Mouse (Mus musculus) cerebellum, adult 11 months (tissue): ENCODE results near the gene Thtpa.
A peak's percentile ranks its signal among the peaks of the same experiment; 100 is the strongest.

ENCODE experiments used
- DNase-seq: peaks from one replicate; pipeline ENCODE4 v3.0.0; 2022

Gene Thtpa

DNA sequence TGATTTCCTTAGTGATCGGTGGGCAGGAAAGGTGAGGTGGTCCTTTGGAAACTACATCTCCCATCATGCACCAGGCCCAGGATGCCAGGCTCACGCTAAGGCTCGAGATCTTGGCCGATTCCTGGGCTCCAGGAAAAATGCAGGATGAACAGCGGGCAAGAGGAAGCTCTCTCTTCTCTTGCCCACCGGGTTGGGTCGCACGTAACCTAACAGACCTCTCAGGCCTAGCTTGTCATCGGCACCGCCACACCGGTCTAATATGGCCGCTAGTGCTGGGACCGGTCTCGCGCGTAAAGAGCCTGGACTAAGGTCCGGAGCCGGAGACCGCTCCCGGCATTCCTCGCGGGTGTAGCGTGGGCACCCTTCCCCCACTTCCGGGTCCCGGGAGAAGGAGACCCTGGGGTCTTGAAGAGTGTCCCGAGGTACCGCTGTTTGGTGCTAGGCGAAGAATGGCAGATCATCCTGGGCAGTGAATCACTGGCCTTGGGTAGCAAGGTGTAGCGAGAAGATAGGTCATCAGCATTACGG, at the start of gene Thtpa:
TSS of gene Thtpa (plus strand) at position 81 of the 528 bp plus-strand sequence.
- DNase-seq, result peak; percentile 78

DNA sequence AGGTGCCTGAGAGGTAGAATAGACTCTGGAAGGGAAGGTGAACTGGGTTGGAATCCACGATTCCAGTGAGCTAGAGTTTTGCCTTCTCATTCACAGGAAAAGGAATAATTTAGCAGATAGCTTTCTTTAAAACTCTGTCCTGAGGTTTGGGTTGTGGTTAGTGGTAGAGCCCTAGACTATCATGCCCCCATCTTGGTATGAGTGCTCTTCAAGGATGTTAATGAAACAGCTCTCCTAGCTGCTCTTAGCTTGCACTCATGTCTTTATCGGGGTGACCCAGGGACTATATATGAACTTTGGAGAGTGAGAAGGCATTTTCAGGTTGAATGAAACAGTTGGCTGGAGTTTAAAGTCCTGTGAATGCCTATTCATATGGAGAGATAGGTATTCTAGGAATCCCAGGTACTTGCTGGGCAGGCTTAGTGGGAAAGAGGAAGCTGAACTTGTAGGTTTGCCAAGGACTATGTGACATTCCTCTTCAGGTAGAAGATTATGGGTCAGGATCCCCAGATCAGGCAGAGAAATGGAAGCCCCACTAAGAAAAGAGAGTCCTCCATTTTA, 46.5 kb upstream of the Thtpa start:
- no peak for DNase-seq

DNA sequence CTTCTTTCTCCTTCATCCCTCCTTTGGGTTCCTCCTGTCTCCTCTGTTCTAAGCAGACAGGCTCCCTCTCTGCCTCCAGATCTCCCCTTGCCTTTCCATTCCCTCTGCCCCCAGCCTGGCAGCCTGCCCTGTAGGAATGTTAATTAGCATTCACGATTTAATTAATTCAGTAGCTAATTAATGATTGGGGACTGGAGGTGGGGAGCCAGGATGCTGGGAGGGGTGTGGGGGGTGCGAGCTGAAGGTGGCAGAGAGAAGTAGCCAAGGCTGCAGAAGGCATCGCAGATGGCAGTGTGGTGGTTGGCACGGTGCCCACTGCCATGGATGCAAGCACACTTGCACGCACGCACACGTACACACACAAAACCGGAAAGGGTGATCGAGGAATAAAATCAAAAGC, 42.1 kb upstream of the Thtpa start:
- peak; percentile 94 for DNase-seq

DNA sequence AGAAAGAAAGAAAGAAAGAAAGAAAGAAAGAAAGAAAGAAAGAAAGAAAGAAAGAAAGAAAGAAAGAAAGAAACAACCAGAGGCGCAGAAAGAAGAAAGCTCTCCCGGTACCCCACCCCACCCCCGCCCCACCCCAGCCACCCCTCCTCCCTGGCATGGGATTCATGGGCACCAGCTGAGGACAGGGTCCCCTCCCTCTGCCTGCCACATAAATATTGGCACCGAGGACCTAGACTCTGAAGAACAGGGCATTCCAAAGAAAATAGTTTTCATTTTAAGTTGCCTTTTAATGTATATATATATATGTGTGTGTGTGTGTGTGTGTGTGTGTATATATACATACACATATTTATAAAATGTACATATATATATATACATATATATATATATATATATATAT, 41.5 kb upstream of the Thtpa start:
- peak; percentile 29 for DNase-seq

DNA sequence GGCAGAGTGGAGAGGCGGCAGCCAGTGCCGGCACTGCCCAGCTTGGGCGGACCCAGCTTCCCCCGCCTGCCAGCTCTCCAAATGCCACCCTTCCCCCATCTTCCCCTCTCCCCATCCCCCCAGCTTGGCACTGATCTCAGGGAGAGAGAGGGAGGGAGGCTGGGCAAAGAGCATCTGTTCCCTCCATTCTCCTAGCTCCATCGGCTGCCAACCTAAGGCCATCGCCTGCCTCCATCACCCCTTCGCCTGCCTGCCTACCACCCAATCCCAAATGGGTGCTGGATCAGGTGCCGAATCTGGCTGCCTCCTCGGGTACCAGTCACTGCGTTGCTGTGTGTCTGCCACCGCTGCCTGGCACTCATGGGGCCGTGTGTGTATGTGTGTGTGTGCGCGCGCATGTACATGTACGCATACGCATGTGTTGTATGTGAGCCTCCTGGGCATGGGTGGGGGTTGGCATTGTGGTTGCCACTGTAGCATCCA, 40.8 kb upstream of the Thtpa start:
- peak; percentile 95 for DNase-seq

DNA sequence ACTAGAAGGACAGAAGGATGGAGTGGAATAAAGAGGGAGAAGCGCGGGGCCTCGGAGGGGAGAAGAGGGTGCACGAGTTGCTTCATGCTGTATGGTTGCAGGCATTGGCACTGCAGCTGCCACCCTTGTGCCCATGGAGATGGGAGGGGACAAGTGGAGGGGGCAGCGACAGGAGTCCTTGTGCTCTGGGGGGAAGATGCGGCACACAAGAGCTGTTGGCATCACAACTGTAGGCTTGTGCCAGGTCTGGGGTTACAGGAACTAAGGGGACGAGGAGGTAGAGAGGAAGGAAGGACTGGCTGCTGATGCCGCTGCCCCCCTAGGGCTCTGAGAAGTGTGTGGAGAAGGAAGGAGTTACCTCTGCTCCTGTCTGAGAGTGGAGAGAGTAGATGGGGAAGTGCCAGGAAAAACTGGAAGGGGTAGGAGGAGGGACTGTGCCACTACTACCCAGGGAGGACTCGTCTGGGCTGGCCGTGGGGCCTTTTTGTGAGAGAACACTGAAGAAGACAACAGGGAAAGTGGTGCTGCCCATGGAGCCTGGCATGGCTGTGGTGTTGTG, 40.3 kb upstream of the Thtpa start:
- peak; percentile 81 for DNase-seq

DNA sequence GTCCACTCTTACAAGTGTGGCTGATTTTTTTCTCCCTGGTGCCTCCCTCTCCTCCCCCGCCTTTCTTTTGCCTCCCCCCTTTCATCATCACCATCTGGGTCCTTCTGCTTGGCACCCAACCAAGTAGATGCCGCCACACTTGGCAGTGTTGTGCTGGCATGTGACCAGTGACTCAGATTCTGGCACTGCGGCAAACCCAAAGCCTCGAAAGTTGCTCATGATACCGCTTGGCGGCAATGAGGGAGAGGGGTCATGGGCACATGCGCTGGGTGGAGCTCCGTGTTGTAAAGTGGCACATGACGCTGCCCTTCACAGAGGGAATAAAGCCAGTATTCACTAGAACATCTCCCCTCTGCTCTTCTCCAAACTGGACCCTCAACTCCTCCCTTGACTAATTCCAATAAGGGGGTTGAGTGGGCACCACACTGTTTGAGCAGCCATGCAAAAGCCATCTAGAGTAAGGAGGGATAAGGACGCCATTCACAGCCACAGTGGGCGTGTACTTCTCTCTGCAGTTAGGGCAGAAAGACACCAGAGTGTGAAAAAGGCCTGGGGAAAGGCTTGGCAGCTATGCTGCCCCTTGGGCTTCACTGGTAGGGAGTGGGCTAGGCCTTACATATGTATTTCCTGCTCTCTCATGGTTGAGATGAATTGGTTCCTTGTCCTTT, 39.3 kb upstream of the Thtpa start:
- peak; percentile 95 for DNase-seq

DNA sequence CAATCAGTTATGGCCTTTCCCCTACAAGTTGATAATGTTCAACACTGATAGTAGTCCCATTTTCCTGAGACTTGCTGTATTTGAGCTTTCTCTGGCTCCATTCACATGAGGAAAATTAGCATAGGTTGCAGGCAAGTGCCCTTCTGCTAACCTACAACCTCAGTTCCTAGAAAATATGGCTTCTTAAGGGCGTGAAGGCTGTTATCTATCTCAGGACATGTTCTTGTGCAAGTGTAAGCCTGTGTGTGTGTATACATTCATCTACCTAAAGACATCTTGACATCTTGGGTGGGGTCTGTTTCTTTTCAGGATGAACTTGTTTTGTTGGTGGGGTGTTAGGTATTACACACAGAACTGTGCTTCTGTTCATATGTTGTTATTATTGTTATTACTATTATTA, 35.6 kb upstream of the Thtpa start:
- DNase-seq, result no peak

DNA sequence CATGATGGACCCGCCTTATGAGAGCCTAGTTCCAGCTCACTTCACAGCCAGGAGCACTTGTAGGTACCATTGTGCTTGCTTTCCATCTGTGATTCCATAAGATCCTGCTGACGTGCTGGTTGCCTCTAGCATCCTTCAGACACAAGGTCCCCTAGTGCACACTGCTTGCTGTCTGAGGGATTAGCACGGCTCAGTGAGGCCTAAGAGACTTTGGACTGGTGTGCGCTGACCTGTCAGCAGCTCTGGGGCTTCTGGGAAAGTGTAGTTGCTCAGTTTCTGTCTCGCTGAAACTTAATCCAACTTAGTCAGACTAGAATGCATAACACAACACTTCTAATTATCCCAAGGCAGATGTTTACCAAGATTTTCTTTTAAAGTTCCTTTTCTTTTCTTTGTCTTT, 34.7 kb upstream of the Thtpa start:
- DNase-seq, result no peak

DNA sequence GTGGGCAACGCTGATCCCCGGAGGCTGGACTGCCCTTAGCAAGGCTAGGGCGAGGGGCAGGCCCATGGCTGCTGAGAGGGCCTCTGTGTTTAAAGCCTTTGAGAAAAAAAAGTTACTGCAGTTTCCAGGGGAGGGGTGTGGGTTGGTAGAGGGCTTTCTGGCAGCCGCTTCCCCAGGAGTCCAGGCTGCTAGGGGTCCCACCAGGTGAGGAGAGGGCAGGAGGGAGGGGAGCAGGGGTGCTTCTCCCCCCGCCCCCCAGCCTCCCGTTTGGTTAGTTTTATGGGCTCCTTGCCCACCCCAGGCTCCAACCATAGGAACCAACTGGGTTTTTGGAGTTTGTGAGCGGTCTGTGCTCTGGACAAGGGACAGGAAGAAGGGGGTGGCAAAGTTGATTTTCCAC, 32.7 kb upstream of the Thtpa start:
- DNase-seq, result no peak

DNA sequence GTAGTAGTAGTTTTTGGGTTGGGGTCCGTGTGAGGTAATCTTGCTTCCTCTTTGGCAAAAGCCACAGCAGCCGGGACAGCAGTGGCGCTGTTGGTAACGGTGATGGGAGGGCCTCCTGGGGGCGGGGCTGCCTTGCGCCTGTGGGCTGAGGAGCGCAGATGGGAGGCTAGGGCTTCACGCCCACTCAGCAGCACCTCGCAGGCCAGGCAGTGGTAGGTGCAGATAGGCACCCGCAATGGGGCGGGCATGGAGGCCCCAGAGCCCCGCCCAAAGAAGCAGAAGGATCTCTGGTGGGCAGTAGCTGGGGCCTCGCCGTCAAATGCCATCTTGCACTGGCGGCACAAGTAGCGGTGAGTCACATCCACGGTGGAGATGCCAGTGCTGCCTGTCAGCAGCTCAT, 32.0 kb upstream of the Thtpa start:
- DNase-seq, result peak; percentile 69

DNA sequence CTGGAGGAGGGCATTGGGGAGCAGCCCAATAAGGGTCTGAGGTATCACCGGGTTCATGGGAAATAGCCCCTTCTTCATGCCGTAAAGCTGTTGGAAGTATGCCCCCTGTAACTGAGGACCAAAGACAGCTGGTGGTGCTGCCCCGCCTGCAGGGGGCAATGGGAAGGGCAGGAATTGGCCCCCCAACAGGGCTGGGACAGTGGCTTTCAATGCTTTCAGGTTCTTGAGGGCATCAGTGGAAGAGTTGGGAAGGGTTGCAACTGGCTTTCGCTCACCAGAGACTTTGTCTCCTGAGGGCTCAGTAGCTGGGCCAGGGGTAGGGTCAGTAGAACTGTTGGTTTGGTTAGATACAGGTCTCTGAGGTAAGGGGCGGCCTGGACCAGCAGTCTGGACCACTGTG, 31.5 kb upstream of the Thtpa start:
- no peak for DNase-seq

DNA sequence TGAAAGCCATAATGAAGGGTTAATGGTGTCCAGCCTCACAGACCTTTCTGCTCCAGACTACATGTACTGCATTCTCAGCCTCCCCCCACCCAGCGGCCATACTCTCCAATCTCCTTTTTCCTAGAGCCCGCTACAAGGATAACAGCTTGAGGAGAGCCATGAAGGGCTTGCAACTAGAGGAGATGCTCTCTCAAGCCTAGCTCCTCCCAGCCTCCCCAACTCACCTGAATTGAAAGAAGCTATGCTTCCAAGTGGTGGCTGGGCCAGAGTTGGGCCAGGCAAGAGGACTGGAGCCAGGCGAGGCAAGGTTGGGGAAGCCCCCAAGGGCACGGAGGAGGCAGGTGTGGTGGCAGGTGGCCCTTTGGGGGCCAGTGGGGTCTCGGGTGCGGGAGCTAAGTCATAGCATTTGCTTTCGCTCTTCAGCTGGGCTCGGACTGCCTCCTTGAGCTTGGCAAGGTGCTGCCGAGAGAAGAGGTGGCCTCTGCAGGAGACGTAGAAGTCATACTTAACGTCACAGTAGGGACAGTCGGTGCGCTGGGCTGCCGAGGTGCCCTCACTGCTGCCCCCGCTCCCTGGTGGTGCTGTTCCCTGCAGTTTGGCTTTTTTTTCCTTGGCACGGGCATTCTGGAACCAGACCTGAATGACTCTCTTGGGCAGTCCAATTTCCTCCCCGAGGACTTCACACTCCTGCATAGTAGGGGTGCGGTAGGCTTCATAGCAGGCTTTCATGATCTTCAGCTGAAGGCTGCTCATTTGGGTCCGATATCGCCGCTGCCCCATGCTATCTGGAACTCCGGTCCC, 30.8 kb upstream of the Thtpa start:
- DNase-seq, result peak; percentile 57

DNA sequence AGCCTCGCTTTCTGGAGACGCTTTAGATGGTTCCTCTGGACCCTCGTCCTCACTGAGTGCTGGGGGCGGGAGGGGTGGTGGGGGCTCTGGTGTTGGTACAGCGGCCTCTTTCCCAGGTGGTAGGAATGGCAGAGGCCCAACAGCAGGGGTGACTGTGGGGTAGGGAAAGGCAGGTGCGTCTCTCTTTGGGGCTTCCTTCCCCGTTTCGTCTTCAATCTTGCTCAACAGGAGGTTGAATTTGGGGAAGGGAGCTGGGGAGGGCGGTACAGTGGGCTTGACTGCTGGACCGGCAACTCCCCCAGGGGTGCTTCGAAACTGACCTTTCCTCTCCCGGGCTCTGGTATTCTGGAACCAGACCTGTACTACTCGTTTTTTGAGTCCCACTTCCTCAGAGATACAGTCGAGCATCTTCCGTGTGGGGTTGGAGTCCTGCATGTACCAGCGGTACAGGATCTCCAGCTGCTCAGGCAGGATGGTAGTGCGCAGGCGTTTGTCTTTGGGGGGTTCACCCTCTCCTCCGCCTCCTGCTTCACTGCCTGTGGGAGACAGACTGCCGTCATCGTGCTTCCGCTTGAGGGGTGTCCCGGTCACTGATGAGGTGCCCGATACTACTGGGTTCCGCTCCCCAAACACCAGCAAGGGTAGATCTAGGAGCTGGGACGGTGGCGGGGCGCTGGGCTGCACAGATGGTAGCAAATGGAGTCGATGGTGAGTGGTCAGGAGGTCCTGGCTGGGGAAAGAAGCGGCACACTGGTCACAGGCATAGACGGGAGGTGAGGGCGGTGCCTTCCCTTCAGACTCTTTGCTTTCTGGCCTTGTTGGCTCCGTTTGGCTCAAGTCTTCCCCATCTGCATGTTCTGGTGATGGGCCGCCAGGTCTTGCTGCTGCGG, 29.9 kb upstream of the Thtpa start:
- peak; percentile 57 for DNase-seq

DNA sequence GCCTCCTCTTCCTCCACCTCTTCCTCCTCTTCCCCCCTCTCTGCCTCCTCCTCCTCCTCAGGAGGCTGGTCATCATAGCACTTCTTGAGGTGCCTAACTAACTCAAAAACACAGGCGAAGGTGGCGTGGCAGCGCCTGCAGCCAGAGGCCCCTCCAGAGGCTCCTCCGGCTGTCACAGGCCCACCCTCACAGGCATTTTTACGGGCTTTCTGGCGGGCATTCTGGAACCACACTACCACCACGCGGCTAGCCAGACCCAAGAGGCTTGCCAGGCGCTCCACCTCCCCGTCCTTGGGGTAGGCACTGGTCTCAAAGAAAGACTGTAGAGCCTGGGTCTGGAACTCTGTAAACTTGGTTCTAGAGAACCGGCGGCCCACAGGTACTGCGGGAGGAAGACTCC, 29.2 kb upstream of the Thtpa start:
- peak; percentile 49 for DNase-seq

DNA sequence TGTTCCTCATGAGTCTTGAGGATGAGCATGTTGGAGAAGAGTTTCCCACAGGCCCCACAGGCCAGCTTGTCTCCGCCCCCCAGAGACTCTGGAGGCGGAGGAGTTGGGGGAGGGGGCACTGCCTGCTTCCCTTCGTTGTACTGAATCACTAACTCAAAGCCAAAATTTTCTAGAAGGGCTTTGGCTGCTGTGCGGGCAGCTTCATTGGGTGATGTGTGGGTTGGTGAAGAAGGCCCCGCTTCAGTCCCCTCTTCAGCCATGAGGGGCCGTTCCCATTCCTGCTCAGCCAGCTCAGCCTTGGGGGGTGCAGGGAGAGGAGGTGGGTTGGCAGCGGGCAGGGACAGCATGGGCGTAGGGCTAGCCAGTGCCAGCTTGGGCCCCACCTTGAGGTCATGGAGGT, 28.5 kb upstream of the Thtpa start:
- DNase-seq, result no peak

DNA sequence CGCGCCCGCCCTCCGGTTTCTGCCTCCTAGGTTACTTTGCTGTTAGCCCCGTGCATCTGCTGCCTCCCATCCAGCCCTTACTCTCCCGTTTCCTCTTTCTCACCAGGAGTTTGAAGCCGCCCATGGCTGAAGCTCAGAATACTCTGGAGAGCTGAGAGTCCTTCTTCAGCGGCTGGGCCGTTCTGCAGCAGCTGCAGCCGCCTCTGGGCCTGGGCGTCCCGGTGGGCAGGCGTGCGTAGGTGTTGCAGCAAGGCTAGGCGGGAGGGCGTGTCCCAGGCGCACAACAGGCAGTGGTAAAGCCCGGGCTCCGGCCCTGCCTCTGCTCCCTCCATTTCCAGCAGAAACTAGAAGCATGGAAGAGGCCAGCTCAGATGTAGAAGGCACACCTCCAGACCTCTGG, 22.8 kb upstream of the Thtpa start:
- no peak for DNase-seq

DNA sequence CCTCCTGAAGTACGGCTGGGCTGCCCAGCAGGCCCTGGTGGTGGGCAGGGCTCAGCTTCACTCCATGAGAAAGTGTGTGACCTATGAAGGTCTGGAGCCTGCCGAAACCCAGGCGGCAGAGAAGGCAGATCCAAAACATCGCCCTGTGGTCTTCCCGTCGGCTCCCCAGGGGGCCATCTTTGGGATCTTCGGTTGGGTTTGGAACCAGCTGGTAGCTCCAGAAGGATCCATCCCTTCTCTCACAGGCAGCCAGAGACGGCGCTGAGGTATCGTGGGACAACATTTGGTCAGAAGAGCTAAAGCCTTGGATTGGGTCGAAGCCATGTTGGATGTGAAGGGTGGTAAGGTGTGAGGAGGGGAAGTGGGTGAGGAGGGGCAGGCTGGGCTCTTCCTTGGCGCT, 20.2 kb upstream of the Thtpa start:
- DNase-seq, result no peak

DNA sequence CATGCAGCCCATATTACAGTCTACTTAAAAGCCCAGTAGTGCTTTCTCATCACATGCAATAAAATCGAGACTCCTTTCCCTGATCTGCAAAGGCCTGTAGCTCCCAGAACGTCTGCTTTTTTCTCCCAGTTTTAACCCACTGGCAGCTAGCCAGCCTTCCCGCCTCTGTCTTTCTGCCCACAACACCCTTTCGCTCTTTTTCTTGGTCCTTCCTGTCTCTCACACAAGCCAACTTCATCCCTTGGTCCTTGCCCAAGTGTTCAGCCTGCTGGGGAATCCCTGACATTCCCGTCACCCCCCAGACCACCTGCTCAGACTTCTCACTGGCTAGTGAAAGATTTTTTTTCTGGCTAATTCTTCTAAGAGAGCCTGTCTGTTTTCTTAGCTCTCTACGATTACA, 18.4 kb upstream of the Thtpa start:
- peak; percentile 61 for DNase-seq

DNA sequence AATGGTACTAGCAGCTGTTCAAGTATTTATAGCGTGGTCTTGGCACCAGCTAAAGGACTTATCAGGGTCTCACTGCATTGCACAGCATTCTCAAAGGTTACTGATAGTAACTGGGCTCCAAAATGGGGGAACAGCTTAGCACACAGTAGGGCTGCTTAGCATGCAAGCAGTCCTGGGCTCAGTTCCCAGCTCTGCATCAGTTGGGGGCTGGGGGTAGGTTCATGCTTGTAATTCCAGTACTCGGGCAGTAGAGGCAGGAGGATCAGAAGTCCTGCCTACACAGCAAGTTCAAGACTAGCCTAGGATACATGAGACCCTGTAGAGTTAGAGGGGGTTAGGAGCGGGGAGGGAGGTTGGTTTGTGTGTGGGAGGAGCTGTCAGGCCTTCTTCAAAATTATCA, 17.6 kb upstream of the Thtpa start:
- DNase-seq, result no peak

DNA sequence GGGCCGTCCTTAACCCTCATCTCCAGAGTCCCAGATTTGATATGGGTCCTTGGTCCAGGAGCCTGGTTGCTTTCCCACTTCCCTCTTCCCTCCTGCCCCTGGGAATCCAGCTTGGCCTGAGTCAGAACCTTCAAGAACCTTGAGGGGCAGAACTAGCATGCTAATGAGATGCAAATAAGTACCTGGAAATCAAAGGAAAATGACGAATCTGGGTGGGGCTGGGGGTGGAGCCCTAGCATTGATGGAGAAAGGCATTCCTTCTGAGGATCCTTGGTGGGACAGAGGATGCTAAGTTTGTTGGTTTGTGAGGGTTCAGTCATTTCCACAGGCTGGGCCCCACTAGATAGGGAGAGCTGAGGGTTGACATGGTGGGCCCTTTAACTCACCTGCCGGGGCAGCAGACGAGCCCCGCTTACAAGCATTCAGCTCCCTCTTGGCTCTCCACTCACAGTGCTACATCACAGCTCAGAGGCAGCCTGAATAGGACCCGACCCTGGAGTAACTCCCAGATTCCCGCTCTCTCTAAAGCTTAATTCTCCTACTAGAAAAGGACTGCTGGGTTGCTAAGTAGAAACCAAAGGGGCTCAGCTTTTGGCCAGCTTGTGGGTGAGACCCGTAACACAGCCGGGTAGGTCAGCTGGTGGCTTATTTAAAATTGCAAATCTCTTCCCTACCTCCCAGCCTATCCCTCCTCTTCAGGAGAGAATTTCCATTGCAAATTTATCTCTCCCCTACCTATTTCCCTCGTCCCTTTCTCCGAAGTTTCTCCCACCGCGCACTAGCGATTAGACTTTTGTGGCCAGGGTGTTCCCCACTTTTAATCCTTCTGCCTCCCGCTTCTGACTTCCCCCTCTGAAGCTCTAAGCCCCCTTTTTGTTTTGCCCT, 16.9 kb upstream of the Thtpa start:
- no peak for DNase-seq
